Mouse (Mus musculus): Measurements from ENCODE around the gene 1700092M07Rik.

DNA sequence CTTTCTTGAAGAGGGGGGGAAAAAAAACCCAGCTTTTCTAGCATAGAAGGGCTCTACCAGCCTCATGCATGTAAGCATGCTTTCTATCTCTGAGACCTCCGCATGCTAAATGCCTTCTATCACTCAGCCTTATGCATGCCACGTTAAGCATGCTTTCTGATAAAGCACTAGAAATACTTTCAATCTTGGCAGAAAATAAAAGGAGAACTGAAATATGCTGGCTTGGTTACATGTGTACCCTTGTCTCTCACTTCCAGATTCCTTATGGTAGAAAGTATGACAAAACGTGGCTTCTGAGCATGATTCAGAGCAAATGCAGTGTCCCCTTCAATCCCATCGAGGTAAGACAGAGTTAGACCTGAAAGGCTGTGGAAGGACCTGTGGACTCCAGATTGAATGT lies 22.8 kb downstream of the 1700092M07Rik start:
- TF ChIP-seq CTCF (conservative IDR thresholded peaks at IDR 0.05; ENCODE audit: low read length), result no peak
- TF ChIP-seq NANOG (IDR thresholded peaks at IDR 0.05; ENCODE audit: borderline replicate concordance, low read length), result no peak

All from E14TG2a.4 (cell line).